Mouse (Mus musculus) frontal cortex, adult (tissue): ENCODE measurements around the gene Lactb.
"Not testable (repeated sequence)": the region's sequence is repeated elsewhere in the genome, so short reads cannot be mapped to it uniquely, and the experiment has no call there.

Source experiments
- ATAC-seq: cut with Nextera tagmentation; 2 replicates; pipeline ENCODE4 v1.9.2; 2017; ENCODE audit warnings: mild to moderate bottlenecking, moderate library complexity, mixed read lengths; ENCODE audit not compliant: low TSS enrichment

The Lactb gene

GRCm38 (mm10) chr9:66920488-66921279, 54.6 kb downstream of the Lactb start:
- no peak for ATAC-seq

- peak; percentile 25 for ATAC-seq
Measured at GRCm38 (mm10) chr9:66919981-66920380, 55.3 kb downstream of the Lactb start.

GRCm38 (mm10) chr9:66919382-66919971, 55.8 kb downstream of the Lactb start, which contains the start of gene Rab8b:
Gene Rab8b (minus strand): TSS chr9:66919687.
- peak; percentile 99 for ATAC-seq

- no peak for ATAC-seq
Measured at GRCm38 (mm10) chr9:66918672-66919330, 56.5 kb downstream of the Lactb start.

- ATAC-seq: no peak
Measured at GRCm38 (mm10) chr9:66917892-66918255, 57.4 kb downstream of the Lactb start.

- ATAC-seq: no peak
Measured at GRCm38 (mm10) chr9:66917216-66917891, 57.9 kb downstream of the Lactb start.

- ATAC-seq: no peak
Measured at GRCm38 (mm10) chr9:66915869-66916785, 59.2 kb downstream of the Lactb start.

GRCm38 (mm10) chr9:66915401-66915800, 59.9 kb downstream of the Lactb start:
- no peak for ATAC-seq

- no peak for ATAC-seq
Measured at GRCm38 (mm10) chr9:66914540-66914939, 60.7 kb downstream of the Lactb start.

GRCm38 (mm10) chr9:66913254-66913934, 61.9 kb downstream of the Lactb start:
- not testable (repeated sequence) for ATAC-seq

- no peak for ATAC-seq
Measured at GRCm38 (mm10) chr9:66912304-66912703, 63.0 kb downstream of the Lactb start.

- no peak for ATAC-seq
Measured at GRCm38 (mm10) chr9:66910677-66911076, 64.6 kb downstream of the Lactb start.

GRCm38 (mm10) chr9:66909922-66910321, 65.4 kb downstream of the Lactb start:
- ATAC-seq: no peak

GRCm38 (mm10) chr9:66907746-66908397, 67.4 kb downstream of the Lactb start:
- no peak for ATAC-seq

GRCm38 (mm10) chr9:66907126-66907525, 68.2 kb downstream of the Lactb start:
- ATAC-seq: no peak

- ATAC-seq: no peak
Measured at GRCm38 (mm10) chr9:66905990-66906389, 69.3 kb downstream of the Lactb start.
